Mouse (Mus musculus) G1E (cell line): ENCODE results near the gene Ang.

Experiments
- CTCF ChIP-seq: IDR thresholded peaks from 2 replicates; pipeline ENCODE4 v1.5.1; 2012; ENCODE audit warnings: low read depth, low read length, inconsistent platforms, mixed read lengths
- GATA1 ChIP-seq: IDR thresholded peaks from 2 replicates; pipeline ENCODE4 v1.6.1; 2012; ENCODE audit warnings: borderline replicate concordance, low read length, inconsistent platforms, mixed read lengths
- GATA2 ChIP-seq: IDR thresholded peaks from 2 replicates; pipeline ENCODE4 v1.6.1; 2012; ENCODE audit warnings: low read depth, low read length, inconsistent platforms, borderline replicate concordance

GRCm38 (mm10) chr14:51093496-51093895 lies 2.5 kb downstream of the Ang start:
- TF ChIP-seq CTCF, result no peak
- no peak for TF ChIP-seq GATA2
- TF ChIP-seq GATA1, result no peak
